Mouse (Mus musculus) liver, embryonic 14.5 days (tissue): Measurements from ENCODE around the gene Pygm. TPM values are rescaled to one million over a fixed set of nuclear protein-coding genes. Genes with fewer than 3 reads are reported as not detected.

Experiments
- ATAC-seq: fragments of 200-750 bp; cut with Nextera tagmentation; 2 replicates; pipeline ENCODE4 v1.8.0; 2017; ENCODE audit warnings: moderate number of reproducible peaks, mild to moderate bottlenecking, moderate library complexity; ENCODE audit not compliant: insufficient read depth
- DNase-seq, 3 experiments: peaks; one replicate each; pipeline ENCODE4 v3.0.0-alpha.2; 2012 to 2013; ENCODE audit warnings: low read depth in 3 of 3, low spot score in 3 of 3
- H3K27ac ChIP-seq: fragments of 300-500 bp; sonication (generic); 2 replicates; pipeline ENCODE4 v1.5.1; 2014; ENCODE audit warnings: moderate library complexity, mild to moderate bottlenecking, control low read depth, inconsistent platforms
- H3K27me3 ChIP-seq: fragments of 300-500 bp; sonication (generic); 2 replicates; pipeline ENCODE4 v1.6.1; 2014; ENCODE audit warnings: mild to moderate bottlenecking, low read length, moderate library complexity; ENCODE audit not compliant: control insufficient read depth, insufficient read depth
- H3K36me3 ChIP-seq: fragments of 300-500 bp; sonication (generic); replicated peaks from 2 replicates; pipeline ENCODE4 v1.6.1; 2014; ENCODE audit warnings: low read depth; ENCODE audit not compliant: control insufficient read depth, insufficient read depth
- H3K4me1 ChIP-seq, 2 experiments: fragments of 200-500 bp in 1 of 2; fragments of 300-500 bp in 1 of 2; sonication (generic) in 1 of 2; replicated peaks; 2 replicates each; pipeline ENCODE4 v1.6.1; 2012 to 2014; ENCODE audit warnings: antibody characterized with exemption in 1 of 2, inconsistent platforms in 1 of 2, low read length in 1 of 2; ENCODE audit not compliant: control insufficient read depth in 2 of 2, insufficient read depth in 2 of 2
- H3K4me2 ChIP-seq: fragments of 300-500 bp; sonication (generic); 2 replicates; pipeline ENCODE4 v1.6.1; 2014; ENCODE audit warnings: low read depth, mild to moderate bottlenecking, control low read depth, moderate library complexity
- H3K4me3 ChIP-seq, 2 experiments: fragments of 200-500 bp in 1 of 2; fragments of 300-500 bp in 1 of 2; sonication (generic) in 1 of 2; 2 replicates each; pipeline ENCODE4 v1.5.1; 2012 to 2014; ENCODE audit warnings: low read depth in 2 of 2, low read length in 2 of 2, mild to moderate bottlenecking in 2 of 2, control low read depth in 1 of 2, inconsistent platforms in 1 of 2, moderate library complexity in 1 of 2; ENCODE audit not compliant: insufficient read depth in 1 of 2
- H3K9ac ChIP-seq: fragments of 300-500 bp; sonication (generic); replicated peaks from 2 replicates; pipeline ENCODE4 v1.6.1; 2014; ENCODE audit warnings: mild to moderate bottlenecking, control low read depth, moderate library complexity
- H3K9me3 ChIP-seq: fragments of 300-500 bp; sonication (generic); 2 replicates; pipeline ENCODE4 v1.6.1; 2016; ENCODE audit warnings: low read length, mixed read lengths; ENCODE audit not compliant: control insufficient read depth
- CTCF ChIP-seq: IDR thresholded peaks from 2 replicates; pipeline ENCODE4 v1.5.1; 2016; ENCODE audit warnings: antibody characterized with exemption, low read depth, control low read depth
- EP300 ChIP-seq: IDR thresholded peaks from 2 replicates; pipeline ENCODE4 v1.6.1; 2016; ENCODE audit warnings: antibody characterized with exemption, low read depth
- WGBS: fragments of 180-500 bp; shearing (Covaris S2); extraction: QIAGEN DNeasy Blood & Tissue Kit; methylation state at CpG from one replicate; pipeline ENCODE4 v1.1.7; 2014; ENCODE audit not compliant: insufficient replicate concordance; 5-methylcytosine and 5-hydroxymethylcytosine counted together
- polyA plus RNA-seq, 2 experiments: library from polyadenylated mRNA; depleted of rRNA in 1 of 2; stranded (reverse) in 1 of 2; unstranded in 1 of 2; fragments of >200 nt; fragmentation: Nextera tagmentation in 1 of 2; extraction: Ambion mirVana in 1 of 2; gene quantifications; 2 replicates each; pipeline versions ENCODE4 v1.2.1 to v1.2.3; 2012 to 2014

Gene Pygm
- polyA plus RNA-seq, 2 experiments, result 1.2 TPM

- peaks cover 0 to 2% of the 10 kb centered on the region in 2 experiments; a peak in 1 of 4 replicates for H3K4me1 ChIP-seq
- ATAC-seq (no peak), DNase-seq (no peak)
- H3K27ac ChIP-seq, result no peak overlapping the region
- 69% methylated on average over 16 of the region's 16 CpGs for WGBS
- TF ChIP-seq CTCF (no peak), EP300 (no peak)
- no peak overlapping the region for H3K4me3 ChIP-seq
- no peak overlapping the region for H3K9ac ChIP-seq
- no peaks in the 10 kb centered on the region for H3K36me3 ChIP-seq
- H3K4me2 ChIP-seq, result no peak overlapping the region
- H3K9me3 ChIP-seq, result no peaks in the 10 kb centered on the region
- peaks cover 52% of the 10 kb centered on the region for H3K27me3 ChIP-seq
Observed at GRCm38 (mm10) chr19:6423241-6423640, 39.0 kb downstream of the Pygm start.

- Histone ChIP-seq H3K4me3 (no peak overlapping the region), H3K9ac (no peak overlapping the region), H3K36me3 (no peaks in the 10 kb centered on the region), H3K27me3 (peaks cover 52% of the 10 kb centered on the region), H3K4me1 (peaks cover 0 to 2% of the 10 kb centered on the region in 2 experiments; a peak in 1 of 4 replicates), H3K9me3 (no peaks in the 10 kb centered on the region), H3K27ac (no peak overlapping the region), H3K4me2 (no peak overlapping the region)
- TF ChIP-seq EP300, result no peak
- TF ChIP-seq CTCF, result no peak
- DNase-seq, result no peak
- 37% methylated on average over 8 of the region's 8 CpGs for WGBS
- ATAC-seq, result no peak
Observed at GRCm38 (mm10) chr19:6424137-6424881, 40.1 kb downstream of the Pygm start.

- 37% methylated on average over 5 of the region's 5 CpGs for WGBS
- no peak for TF ChIP-seq CTCF
- no peak for TF ChIP-seq EP300
- DNase-seq, result no peak
- Histone ChIP-seq H3K9ac (no peak overlapping the region), H3K36me3 (no peaks in the 10 kb centered on the region), H3K27ac (no peak overlapping the region), H3K4me2 (no peak overlapping the region), H3K27me3 (peaks cover 57% of the 10 kb centered on the region), H3K4me1 (peaks cover 0 to 2% of the 10 kb centered on the region in 2 experiments; a peak in 1 of 4 replicates), H3K9me3 (no peaks in the 10 kb centered on the region), H3K4me3 (no peak overlapping the region)
- no peak for ATAC-seq
Observed at GRCm38 (mm10) chr19:6425595-6425994, 41.4 kb downstream of the Pygm start.

GRCm38 (mm10) chr19:6426703-6427500 lies 42.7 kb downstream of the Pygm start:
- Histone ChIP-seq H3K4me3 (no peak overlapping the region), H3K4me1 (peaks cover 0 to 2% of the 10 kb centered on the region in 2 experiments; a peak in 1 of 4 replicates), H3K9me3 (no peaks in the 10 kb centered on the region), H3K9ac (no peak overlapping the region), H3K36me3 (no peaks in the 10 kb centered on the region), H3K4me2 (no peak overlapping the region), H3K27ac (no peak overlapping the region), H3K27me3 (peaks cover 57% of the 10 kb centered on the region)
- DNase-seq (peak; percentile 27 to 33 (median 28)), ATAC-seq (no peak)
- WGBS, result 15% methylated on average over 13 of the region's 13 CpGs
- TF ChIP-seq CTCF (no peak), EP300 (no peak)
